Comparison of ENCODE assay signal across 14 mouse cellular contexts in genomic region chr1:60610631-60611030, GRCm38 (mm10).
"Had no signal": no experiment of that assay in that cellular context is flagged by ENCODE, and none has a peak within 500 bp of the region (broad histone marks: within the 10 kb centered on the region; RNA-seq: fewer than 3 reads in every experiment).

No protein-coding gene starts in this region.

- H3K36me3 ChIP-seq: kidney, embryonic 15.5 days; limb, embryonic 12.5 days; liver, embryonic 15.5 days; neural tube, embryonic 15.5 days had no signal

- H3K4me3 ChIP-seq: kidney, embryonic 15.5 days; limb, embryonic 12.5 days; liver, embryonic 15.5 days; myocyte; neural tube, embryonic 15.5 days had no signal

- H3K9ac ChIP-seq: kidney, embryonic 15.5 days; limb, embryonic 12.5 days; liver, embryonic 15.5 days; neural tube, embryonic 15.5 days had no signal

- DNase-seq: kidney, postnatal 14 days; liver; lung, adult 2 months; lung, postnatal 36 days; midbrain, embryonic 14.5 days; right cerebral cortex, adult 18-20 months; right cerebral cortex, postnatal 25 days; thymus, postnatal 36 days had no signal

- H3K9me3 ChIP-seq: kidney, embryonic 15.5 days; limb, embryonic 12.5 days; liver, embryonic 15.5 days; neural tube, embryonic 15.5 days had no signal

- ATAC-seq: lung, postnatal 0 days had no signal

- H3K27ac ChIP-seq: kidney, embryonic 15.5 days; limb, embryonic 12.5 days; liver, embryonic 15.5 days; neural tube, embryonic 15.5 days had no signal

- H3K27me3 ChIP-seq: kidney, embryonic 15.5 days; limb, embryonic 12.5 days; liver, embryonic 15.5 days; neural tube, embryonic 15.5 days had no signal

- H3K4me1 ChIP-seq: kidney, embryonic 15.5 days; limb, embryonic 12.5 days; liver, embryonic 15.5 days; neural tube, embryonic 15.5 days had no signal

- H3K4me2 ChIP-seq: kidney, embryonic 15.5 days; limb, embryonic 12.5 days; liver, embryonic 15.5 days; neural tube, embryonic 15.5 days had no signal
